Mouse (Mus musculus): ENCODE measurements around the gene Slc39a8. TPM values are rescaled to one million over a fixed set of nuclear protein-coding genes. Genes with fewer than 3 reads are reported as not detected.

The Slc39a8 gene
- polyA plus RNA-seq, 1 experiment from 2014 or later, result 10.6 TPM

- peak overlapping the region; percentile 55; the same call in 1 of the 2 replicates for H3K27ac ChIP-seq (ENCODE audit: low read length)
- H3K4me2 ChIP-seq (ENCODE audit: low read length), result peak overlapping the region; percentile 34
- H3K9ac ChIP-seq (ENCODE audit: low read depth, low read length), result no peak overlapping the region
- peaks cover 8% of the 10 kb centered on the region for H3K4me1 ChIP-seq (ENCODE audit: control insufficient read depth, insufficient read depth, low read length)
- ATAC-seq, result peak; percentile 74
- no peaks in the 10 kb centered on the region for H3K27me3 ChIP-seq (ENCODE audit: control insufficient read depth, insufficient read depth, low read depth, low read length)
- H3K4me3 ChIP-seq (ENCODE audit: low read depth, low read length), result no peak overlapping the region
- 29% methylated on average over 12 of the region's 12 CpGs for WGBS
- H3K9me3 ChIP-seq (replicated peaks; ENCODE audit: control insufficient read depth, low read length, poor library complexity, severe bottlenecking), result no peaks in the 10 kb centered on the region
- H3K36me3 ChIP-seq (ENCODE audit: control insufficient read depth, insufficient read depth, low read length), result no peaks in the 10 kb centered on the region
Observed at GRCm38 (mm10) chr3:135886659-135887027, 61.6 kb downstream of the Slc39a8 start.

GRCm38 (mm10) chr3:135887033-135887855 lies 62.2 kb downstream of the Slc39a8 start:
- ATAC-seq, result peak; percentile 61
- peak overlapping the region; percentile 55; the same call in 1 of the 2 replicates for H3K27ac ChIP-seq (ENCODE audit: low read length)

GRCm38 (mm10) chr3:135887856-135888155 lies 62.7 kb downstream of the Slc39a8 start:
- peaks cover 8% of the 10 kb centered on the region for H3K4me1 ChIP-seq (ENCODE audit: control insufficient read depth, insufficient read depth, low read length)
- H3K27me3 ChIP-seq (ENCODE audit: control insufficient read depth, insufficient read depth, low read depth, low read length), result no peaks in the 10 kb centered on the region
- 20% methylated on average over 5 of the region's 5 CpGs for WGBS
- H3K4me2 ChIP-seq (ENCODE audit: low read length), result no peak overlapping the region; the same call in 1 of the 2 replicates
- no peaks in the 10 kb centered on the region for H3K36me3 ChIP-seq (ENCODE audit: control insufficient read depth, insufficient read depth, low read length)
- ATAC-seq, result peak; percentile 83
- H3K9ac ChIP-seq (ENCODE audit: low read depth, low read length), result no peak overlapping the region
- H3K27ac ChIP-seq (ENCODE audit: low read length), result no peak overlapping the region
- H3K4me3 ChIP-seq (ENCODE audit: low read depth, low read length), result no peak overlapping the region
- no peaks in the 10 kb centered on the region for H3K9me3 ChIP-seq (replicated peaks; ENCODE audit: control insufficient read depth, low read length, poor library complexity, severe bottlenecking)

More at GRCm38 (mm10) chr3:135887033-135887855, 62.2 kb downstream of the Slc39a8 start:
- Histone ChIP-seq H3K4me1 (ENCODE audit: control insufficient read depth, insufficient read depth, low read length) (peaks cover 8% of the 10 kb centered on the region), H3K9me3 (replicated peaks; ENCODE audit: control insufficient read depth, low read length, poor library complexity, severe bottlenecking) (no peaks in the 10 kb centered on the region), H3K9ac (ENCODE audit: low read depth, low read length) (no peak overlapping the region), H3K27me3 (ENCODE audit: control insufficient read depth, insufficient read depth, low read depth, low read length) (no peaks in the 10 kb centered on the region), H3K4me2 (ENCODE audit: low read length) (peak overlapping the region; percentile 21), H3K4me3 (ENCODE audit: low read depth, low read length) (no peak overlapping the region), H3K36me3 (ENCODE audit: control insufficient read depth, insufficient read depth, low read length) (no peaks in the 10 kb centered on the region)
- 44% methylated on average over 9 of the region's 9 CpGs for WGBS

- H3K27ac ChIP-seq (ENCODE audit: low read length), result no peak overlapping the region
- no peak for ATAC-seq
- H3K4me1 ChIP-seq (ENCODE audit: control insufficient read depth, insufficient read depth, low read length), result peaks cover 8% of the 10 kb centered on the region
- H3K9me3 ChIP-seq (replicated peaks; ENCODE audit: control insufficient read depth, low read length, poor library complexity, severe bottlenecking), result no peaks in the 10 kb centered on the region
- H3K4me2 ChIP-seq (ENCODE audit: low read length), result no peak overlapping the region
- H3K36me3 ChIP-seq (ENCODE audit: control insufficient read depth, insufficient read depth, low read length), result no peaks in the 10 kb centered on the region
- no peak overlapping the region for H3K9ac ChIP-seq (ENCODE audit: low read depth, low read length)
- no peaks in the 10 kb centered on the region for H3K27me3 ChIP-seq (ENCODE audit: control insufficient read depth, insufficient read depth, low read depth, low read length)
- no peak overlapping the region for H3K4me3 ChIP-seq (ENCODE audit: low read depth, low read length)
Observed at GRCm38 (mm10) chr3:135889401-135889800, 64.3 kb downstream of the Slc39a8 start.

- WGBS, result 93% methylated on average over 1 of the region's 1 CpGs
- Histone ChIP-seq H3K4me3 (ENCODE audit: low read depth, low read length) (no peak overlapping the region), H3K4me1 (ENCODE audit: control insufficient read depth, insufficient read depth, low read length) (no peaks in the 10 kb centered on the region), H3K9me3 (replicated peaks; ENCODE audit: control insufficient read depth, low read length, poor library complexity, severe bottlenecking) (no peaks in the 10 kb centered on the region), H3K27me3 (ENCODE audit: control insufficient read depth, insufficient read depth, low read depth, low read length) (no peaks in the 10 kb centered on the region), H3K4me2 (ENCODE audit: low read length) (no peak overlapping the region), H3K36me3 (ENCODE audit: control insufficient read depth, insufficient read depth, low read length) (no peaks in the 10 kb centered on the region), H3K27ac (ENCODE audit: low read length) (no peak overlapping the region), H3K9ac (ENCODE audit: low read depth, low read length) (no peak overlapping the region)
- no peak for ATAC-seq
Observed at GRCm38 (mm10) chr3:135903366-135903765, 78.3 kb downstream of the Slc39a8 start.

- no peak for ATAC-seq
- no peak overlapping the region for H3K4me2 ChIP-seq (ENCODE audit: low read length)
- no peaks in the 10 kb centered on the region for H3K27me3 ChIP-seq (ENCODE audit: control insufficient read depth, insufficient read depth, low read depth, low read length)
- no peaks in the 10 kb centered on the region for H3K4me1 ChIP-seq (ENCODE audit: control insufficient read depth, insufficient read depth, low read length)
- no peaks in the 10 kb centered on the region for H3K36me3 ChIP-seq (ENCODE audit: control insufficient read depth, insufficient read depth, low read length)
- H3K9me3 ChIP-seq (replicated peaks; ENCODE audit: control insufficient read depth, low read length, poor library complexity, severe bottlenecking), result no peaks in the 10 kb centered on the region
- H3K4me3 ChIP-seq (ENCODE audit: low read depth, low read length), result no peak overlapping the region
- no peak overlapping the region for H3K27ac ChIP-seq (ENCODE audit: low read length)
- 79% methylated on average over 6 of the region's 6 CpGs for WGBS
- no peak overlapping the region for H3K9ac ChIP-seq (ENCODE audit: low read depth, low read length)
Observed at GRCm38 (mm10) chr3:135904881-135905280, 79.8 kb downstream of the Slc39a8 start.

- Histone ChIP-seq H3K4me3 (ENCODE audit: low read depth, low read length) (no peak overlapping the region), H3K36me3 (ENCODE audit: control insufficient read depth, insufficient read depth, low read length) (no peaks in the 10 kb centered on the region), H3K27me3 (ENCODE audit: control insufficient read depth, insufficient read depth, low read depth, low read length) (no peaks in the 10 kb centered on the region), H3K9ac (ENCODE audit: low read depth, low read length) (no peak overlapping the region), H3K9me3 (replicated peaks; ENCODE audit: control insufficient read depth, low read length, poor library complexity, severe bottlenecking) (no peaks in the 10 kb centered on the region), H3K4me2 (ENCODE audit: low read length) (no peak overlapping the region), H3K27ac (ENCODE audit: low read length) (no peak overlapping the region), H3K4me1 (ENCODE audit: control insufficient read depth, insufficient read depth, low read length) (no peaks in the 10 kb centered on the region)
- 96% methylated on average over 1 of the region's 1 CpGs for WGBS
- no peak for ATAC-seq
Observed at GRCm38 (mm10) chr3:135905729-135906128, 80.7 kb downstream of the Slc39a8 start.

GRCm38 (mm10) chr3:135907028-135907427 lies 81.9 kb downstream of the Slc39a8 start:
- no peaks in the 10 kb centered on the region for H3K36me3 ChIP-seq (ENCODE audit: control insufficient read depth, insufficient read depth, low read length)
- no peak overlapping the region for H3K4me3 ChIP-seq (ENCODE audit: low read depth, low read length)
- no peaks in the 10 kb centered on the region for H3K27me3 ChIP-seq (ENCODE audit: control insufficient read depth, insufficient read depth, low read depth, low read length)
- no peak overlapping the region for H3K27ac ChIP-seq (ENCODE audit: low read length)
- no peak for ATAC-seq
- H3K4me2 ChIP-seq (ENCODE audit: low read length), result no peak overlapping the region
- H3K9ac ChIP-seq (ENCODE audit: low read depth, low read length), result no peak overlapping the region
- no peaks in the 10 kb centered on the region for H3K9me3 ChIP-seq (replicated peaks; ENCODE audit: control insufficient read depth, low read length, poor library complexity, severe bottlenecking)
- 68% methylated on average over 3 of the region's 3 CpGs for WGBS
- no peaks in the 10 kb centered on the region for H3K4me1 ChIP-seq (ENCODE audit: control insufficient read depth, insufficient read depth, low read length)

- ATAC-seq, result no peak
- H3K9ac ChIP-seq (ENCODE audit: low read depth, low read length), result no peak overlapping the region
- H3K27me3 ChIP-seq (ENCODE audit: control insufficient read depth, insufficient read depth, low read depth, low read length), result no peaks in the 10 kb centered on the region
- no peak overlapping the region for H3K4me2 ChIP-seq (ENCODE audit: low read length)
- H3K36me3 ChIP-seq (ENCODE audit: control insufficient read depth, insufficient read depth, low read length), result no peaks in the 10 kb centered on the region
- H3K4me3 ChIP-seq (ENCODE audit: low read depth, low read length), result no peak overlapping the region
- WGBS, result 93% methylated on average over 4 of the region's 4 CpGs
- H3K4me1 ChIP-seq (ENCODE audit: control insufficient read depth, insufficient read depth, low read length), result peaks cover 11% of the 10 kb centered on the region
- no peak overlapping the region for H3K27ac ChIP-seq (ENCODE audit: low read length)
- H3K9me3 ChIP-seq (replicated peaks; ENCODE audit: control insufficient read depth, low read length, poor library complexity, severe bottlenecking), result no peaks in the 10 kb centered on the region
Observed at GRCm38 (mm10) chr3:135915941-135916340, 90.9 kb downstream of the Slc39a8 start.
